Mouse (Mus musculus) T-helper 17 cell (primary cell): ENCODE measurements around the gene Tapt1.

ENCODE experiments used
- in situ Hi-C, 2 experiments: fragments of 300-600 bp; cut with MboI, MseI; formaldehyde crosslinking; loops; 1 replicate in 1 of 2; 2 replicates in 1 of 2; pipeline ENCODE4 v1.15.1; 2025; ENCODE audit warnings: high pct_unique_total_duplicates in 2 of 2

Tapt1 gene

GRCm38 (mm10) chr5:44226521-44227461 lies at the start of gene Tapt1:
TSS of gene Tapt1 (minus strand) at chr5:44226626.
- in situ Hi-C loops = loop anchor here in 1 of 2 experiments (10.0 kb wide), 1 partner anchor 282 kb away; no protein-coding TSS in a partner anchor

- in situ Hi-C loops = loop anchor here (10.0 to 25.0 kb wide), 2 partner anchors 217 to 1034 kb away; partner anchors contain the start of gene Cpeb2 (in 1 of the 2)
These were observed 45.1 kb upstream of the Tapt1 start for GRCm38 (mm10) chr5:44271564-44271963.

- in situ Hi-C loops = loop anchor here in 1 of 2 experiments (25.0 kb wide), 1 partner anchor 1031 kb away; the partner anchor contains the start of gene Cpeb2
These were observed 42.1 kb upstream of the Tapt1 start for GRCm38 (mm10) chr5:44268524-44268923.

GRCm38 (mm10) chr5:44261691-44262090 lies 35.3 kb upstream of the Tapt1 start:
- in situ Hi-C loops = loop anchor here in 1 of 2 experiments (25.0 kb wide), 1 partner anchor 1024 kb away; the partner anchor contains the start of gene Cpeb2

GRCm38 (mm10) chr5:44261172-44261571 lies 34.7 kb upstream of the Tapt1 start:
- in situ Hi-C loops = loop anchor here in 1 of 2 experiments (25.0 kb wide), 1 partner anchor 1024 kb away; the partner anchor contains the start of gene Cpeb2

GRCm38 (mm10) chr5:44259678-44260077 lies 33.3 kb upstream of the Tapt1 start:
- in situ Hi-C loops = loop anchor here (5.0 to 25.0 kb wide), 5 partner anchors 92 to 1022 kb away; partner anchors contain the start of gene Cpeb2 (in 1 of the 2)

GRCm38 (mm10) chr5:44258163-44258562 lies 31.7 kb upstream of the Tapt1 start:
- in situ Hi-C loops = loop anchor here (5.0 to 25.0 kb wide), 5 partner anchors 91 to 1021 kb away; partner anchors contain the start of gene Cpeb2 (in 1 of the 2)

GRCm38 (mm10) chr5:44257401-44257800 lies 31.0 kb upstream of the Tapt1 start:
- in situ Hi-C loops = loop anchor here (5.0 to 25.0 kb wide), 5 partner anchors 90 to 1020 kb away; partner anchors contain the start of gene Cpeb2 (in 1 of the 2)

- in situ Hi-C loops = loop anchor here (5.0 to 25.0 kb wide), 5 partner anchors 89 to 1019 kb away; partner anchors contain the start of gene Cpeb2 (in 1 of the 2)
These were observed 30.1 kb upstream of the Tapt1 start for GRCm38 (mm10) chr5:44256512-44256911.

- in situ Hi-C loops = loop anchor here (5.0 to 25.0 kb wide), 5 partner anchors 89 to 1019 kb away; partner anchors contain the start of gene Cpeb2 (in 1 of the 2)
These were observed 29.5 kb upstream of the Tapt1 start for GRCm38 (mm10) chr5:44255756-44256398.

GRCm38 (mm10) chr5:44253449-44253848 lies 27.0 kb upstream of the Tapt1 start:
- in situ Hi-C loops = loop anchor here in 1 of 2 experiments (10.0 to 25.0 kb wide), 2 partner anchors 199 to 1016 kb away; partner anchors contain the start of gene Cpeb2

- in situ Hi-C loops = loop anchor here in 1 of 2 experiments (10.0 to 25.0 kb wide), 2 partner anchors 198 to 1015 kb away; partner anchors contain the start of gene Cpeb2
These were observed 26.0 kb upstream of the Tapt1 start for GRCm38 (mm10) chr5:44252395-44252794.

GRCm38 (mm10) chr5:44250211-44250955 lies 24.0 kb upstream of the Tapt1 start:
- in situ Hi-C loops = loop anchor here in 1 of 2 experiments (10.0 to 25.0 kb wide), 2 partner anchors 196 to 1013 kb away; partner anchors contain the start of gene Cpeb2

- in situ Hi-C loops = no loop called here
These were observed 22.9 kb upstream of the Tapt1 start for GRCm38 (mm10) chr5:44249363-44249762.

GRCm38 (mm10) chr5:44246493-44247217 lies 20.2 kb upstream of the Tapt1 start:
- in situ Hi-C loops = no loop called here

GRCm38 (mm10) chr5:44244894-44245423 lies 18.5 kb upstream of the Tapt1 start:
- in situ Hi-C loops = no loop called here

GRCm38 (mm10) chr5:44242828-44243227 lies 16.4 kb upstream of the Tapt1 start:
- in situ Hi-C loops = no loop called here

GRCm38 (mm10) chr5:44241726-44242125 lies 15.3 kb upstream of the Tapt1 start:
- in situ Hi-C loops = no loop called here
